Mouse (Mus musculus): ENCODE data around the gene Psd.

Gene Psd

GRCm38 (mm10) chr19:46305432-46306267 is 21.3 kb downstream of the Psd start:
- DNase-seq (ENCODE audit: low spot score) = peak; percentile 91

DNA sequence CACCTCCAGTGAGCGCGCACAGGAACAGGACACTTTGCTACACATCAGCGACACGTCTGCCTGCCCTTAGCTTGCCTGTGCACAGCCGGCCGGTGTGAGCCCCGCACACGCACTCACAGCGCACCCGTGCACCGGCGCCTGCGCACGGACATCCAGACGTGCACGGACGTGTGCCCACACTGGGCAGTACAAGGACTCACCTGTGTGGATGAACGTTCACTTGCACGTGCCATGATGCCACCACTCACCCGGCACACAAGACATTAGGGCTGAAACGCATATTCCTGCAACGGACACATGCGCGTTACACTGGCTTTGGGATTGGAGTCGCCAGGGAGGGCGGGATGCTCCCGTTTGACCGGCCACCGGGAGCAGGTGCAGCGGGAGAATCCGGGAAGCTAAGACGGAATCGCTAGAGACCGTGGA is 22.0 kb downstream of the Psd start:
- peak; percentile 65 for DNase-seq (ENCODE audit: low spot score)

DNA sequence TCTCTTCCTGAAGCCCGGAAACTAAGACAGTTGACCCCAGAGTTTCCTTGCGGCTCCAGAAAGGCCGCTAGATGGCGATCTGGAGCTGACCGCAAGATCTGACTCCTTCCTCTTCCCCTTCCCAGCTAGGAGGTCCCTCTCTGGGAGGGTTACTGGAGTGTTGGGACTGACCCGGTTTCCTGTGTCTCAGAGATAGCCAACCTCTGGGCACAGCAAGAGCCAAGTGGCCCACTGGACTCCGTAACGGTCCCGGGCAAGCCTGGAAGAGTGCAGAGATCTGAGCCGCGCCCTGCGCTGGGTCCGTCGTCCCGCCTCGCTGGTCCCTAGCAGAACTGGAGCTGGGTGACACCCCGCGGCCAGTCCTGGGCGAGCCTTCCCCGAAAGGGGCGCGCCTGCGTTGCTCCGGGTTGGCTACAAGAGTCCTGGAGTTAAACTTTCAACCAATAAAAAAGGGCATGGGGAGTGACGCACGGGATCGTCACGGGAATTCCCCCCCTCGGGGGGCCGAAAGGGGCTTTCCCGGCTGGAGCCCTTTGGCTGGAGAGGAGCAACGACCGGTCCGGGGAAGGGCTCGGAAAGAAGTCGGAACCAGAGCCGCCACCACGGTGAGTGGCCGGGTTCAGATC is 22.6 kb downstream of the Psd start, which contains the start of gene Nfkb2:
Nfkb2 (plus strand) TSS at position 105 of the 626 bp plus-strand sequence.
- peak; percentile 98 for DNase-seq (ENCODE audit: low spot score)

DNA sequence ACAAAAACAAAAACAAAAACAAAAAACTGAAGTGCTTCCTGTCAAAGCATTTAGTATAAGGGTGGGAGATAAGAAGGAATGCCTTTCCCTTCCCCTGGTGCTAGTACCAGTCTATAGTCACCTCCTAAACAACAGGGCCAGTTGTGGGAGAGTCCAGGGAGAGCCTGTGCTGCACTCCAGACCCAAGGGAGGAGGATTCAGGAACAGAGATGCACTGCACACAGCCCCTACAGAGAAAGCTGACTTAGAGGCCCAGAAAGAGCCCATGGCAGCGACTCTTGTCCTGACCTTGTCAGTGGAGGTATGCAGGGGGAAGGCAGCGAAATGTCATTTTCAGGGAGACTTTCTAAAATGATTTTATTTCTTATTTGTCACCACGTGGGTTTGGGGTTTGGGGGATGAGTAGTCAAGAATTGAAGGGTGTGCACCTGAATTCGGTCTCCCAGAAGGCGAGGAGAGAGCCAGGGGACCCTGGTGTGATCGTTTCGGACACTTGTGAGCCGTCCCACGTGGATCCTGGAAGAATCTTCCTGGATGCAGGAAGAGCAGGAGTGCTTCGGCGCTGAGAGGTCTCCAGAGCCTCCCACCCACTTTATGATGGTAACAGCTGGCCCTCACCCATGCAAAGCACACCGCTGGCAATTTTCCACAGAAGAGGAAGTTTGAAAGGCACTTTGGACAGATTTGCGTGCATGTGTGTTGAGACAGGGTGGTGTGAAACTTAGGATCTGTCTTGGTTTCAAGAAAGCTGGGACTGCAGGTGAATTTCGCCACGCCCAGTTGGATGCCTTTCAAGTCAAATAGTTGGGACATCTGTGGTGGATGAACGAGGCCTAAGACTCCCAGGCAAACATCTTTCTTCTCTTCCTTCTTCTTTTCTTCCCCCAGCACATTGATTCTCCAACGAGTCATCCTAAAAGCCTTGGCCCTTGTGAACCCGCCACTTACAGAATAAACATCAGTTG is 23.4 kb downstream of the Psd start:
- DNase-seq (ENCODE audit: low spot score) = no peak

GRCm38 (mm10) chr19:46302551-46302950 is 24.4 kb downstream of the Psd start:
- DNase-seq (ENCODE audit: low spot score) = no peak

DNA sequence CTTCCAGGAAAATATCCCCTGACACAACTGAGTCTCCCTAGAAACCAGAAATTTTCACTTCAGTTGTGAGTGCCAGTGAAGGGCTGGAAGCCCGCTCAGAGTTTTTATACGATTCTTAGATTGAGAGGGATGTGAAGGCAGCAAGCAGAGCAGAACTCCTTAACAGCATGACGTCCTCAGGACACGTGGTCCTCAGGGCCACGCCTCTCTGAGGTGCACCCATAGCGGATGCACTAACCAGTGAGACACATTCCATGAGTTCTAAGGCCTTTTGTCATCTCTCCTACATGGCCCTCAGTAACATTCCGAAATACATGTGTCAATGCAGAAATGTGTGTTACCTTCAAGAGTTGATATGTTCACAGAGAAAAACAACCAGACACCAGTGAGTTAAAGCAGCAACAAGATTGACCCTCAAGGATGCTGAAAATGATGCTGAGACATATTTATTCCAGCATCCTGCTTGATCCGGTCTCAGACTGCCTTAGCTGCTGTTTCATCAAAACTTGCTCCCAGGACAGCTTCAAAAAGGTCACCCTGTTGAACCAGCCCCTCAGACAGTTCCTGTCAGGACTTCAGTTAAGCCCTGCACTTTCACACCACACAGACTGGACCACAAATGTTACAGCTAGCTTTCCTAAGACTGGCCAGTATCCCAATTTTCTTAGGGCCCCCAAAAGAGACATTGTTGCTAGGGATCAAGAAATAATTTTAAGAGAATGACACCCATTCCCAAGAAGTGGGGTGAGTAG is 26.5 kb downstream of the Psd start:
- no peak for DNase-seq (ENCODE audit: low spot score)

DNA sequence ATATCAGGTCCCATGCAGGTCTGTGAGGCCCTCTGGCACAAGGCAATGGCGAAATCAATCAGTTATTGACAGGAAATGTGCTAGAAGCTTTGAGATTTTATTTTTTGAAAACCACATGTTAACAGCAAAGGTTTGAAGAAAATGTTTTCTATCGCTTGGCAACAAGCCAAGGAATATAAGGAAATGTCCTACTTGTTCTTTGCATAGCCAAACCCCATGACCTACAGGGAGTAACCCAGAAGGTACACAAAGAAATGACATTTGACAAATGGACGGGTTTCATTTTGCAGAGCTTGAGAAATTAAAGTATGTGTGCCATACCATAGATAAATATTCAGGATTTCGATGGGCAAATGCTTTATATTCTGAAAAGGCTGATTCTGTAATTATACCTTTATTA is 30.0 kb downstream of the Psd start:
- no peak for DNase-seq (ENCODE audit: low spot score)

GRCm38 (mm10) chr19:46290535-46291105 is 36.3 kb downstream of the Psd start:
- peak; percentile 64 for DNase-seq (ENCODE audit: low spot score)

GRCm38 (mm10) chr19:46287566-46287965 is 39.4 kb downstream of the Psd start:
- DNase-seq (ENCODE audit: low spot score) = no peak

DNA sequence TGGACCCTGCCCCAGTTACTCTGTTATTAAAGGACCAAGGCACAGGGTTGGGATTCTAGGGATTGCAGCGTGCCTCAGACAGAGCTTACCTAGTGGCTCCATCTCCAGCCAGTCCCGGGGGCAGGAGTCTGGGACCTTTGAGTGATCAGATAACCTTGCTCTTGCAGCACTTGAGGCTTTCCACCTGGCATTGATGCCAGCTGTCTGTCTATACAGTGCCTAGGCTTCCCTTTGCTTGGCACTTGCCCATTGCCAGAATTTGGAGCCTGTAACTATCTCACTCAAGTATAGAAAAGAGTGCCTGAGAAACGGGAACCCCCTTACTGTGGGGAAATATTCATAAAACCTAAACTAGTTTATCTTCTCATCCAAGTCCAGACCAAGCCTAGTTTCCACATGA is 40.0 kb downstream of the Psd start:
- no peak for DNase-seq (ENCODE audit: low spot score)

DNA sequence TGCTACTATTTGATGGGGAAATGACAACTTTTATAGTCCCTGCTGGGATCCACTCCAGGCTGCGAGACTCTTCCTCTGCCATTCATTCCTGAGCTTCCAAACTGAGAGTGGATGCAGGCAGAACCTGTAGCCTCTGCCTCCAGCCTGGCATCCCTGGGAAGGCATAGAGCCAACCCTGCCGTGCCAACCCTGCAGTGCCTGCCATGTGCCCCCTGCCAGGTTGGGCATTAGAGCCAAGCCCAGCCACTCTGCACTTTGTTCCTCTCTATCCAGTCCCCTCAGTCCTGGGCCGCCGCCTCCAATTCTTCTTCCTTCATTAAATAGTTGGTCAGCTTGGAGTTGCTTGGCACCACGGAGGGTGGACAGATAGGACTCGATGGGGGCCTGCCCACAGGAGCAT is 40.9 kb downstream of the Psd start:
- no peak for DNase-seq (ENCODE audit: low spot score)

DNA sequence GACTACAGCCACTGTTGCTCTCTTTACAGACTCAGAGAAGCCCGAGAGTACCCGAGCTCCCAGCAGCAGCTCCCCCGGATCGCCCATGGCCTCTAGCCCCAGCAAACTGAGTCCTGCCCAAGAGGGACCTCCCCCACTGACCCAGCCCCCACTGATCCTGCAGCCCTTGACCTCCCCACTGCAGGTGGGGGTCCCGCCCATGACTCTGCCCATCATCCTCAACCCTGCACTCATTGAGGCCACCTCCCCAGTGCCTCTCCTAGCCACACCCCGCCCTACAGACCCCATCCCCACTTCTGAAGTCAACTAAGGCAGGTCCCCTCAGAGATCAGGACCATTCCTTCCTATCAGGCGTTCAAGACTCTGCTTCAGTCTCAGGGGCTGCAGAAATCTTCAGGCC is 41.3 kb downstream of the Psd start:
- no peak for DNase-seq (ENCODE audit: low spot score)

- no peak for DNase-seq (ENCODE audit: low spot score)
Observed at GRCm38 (mm10) chr19:46284686-46285085, 42.3 kb downstream of the Psd start.

DNA sequence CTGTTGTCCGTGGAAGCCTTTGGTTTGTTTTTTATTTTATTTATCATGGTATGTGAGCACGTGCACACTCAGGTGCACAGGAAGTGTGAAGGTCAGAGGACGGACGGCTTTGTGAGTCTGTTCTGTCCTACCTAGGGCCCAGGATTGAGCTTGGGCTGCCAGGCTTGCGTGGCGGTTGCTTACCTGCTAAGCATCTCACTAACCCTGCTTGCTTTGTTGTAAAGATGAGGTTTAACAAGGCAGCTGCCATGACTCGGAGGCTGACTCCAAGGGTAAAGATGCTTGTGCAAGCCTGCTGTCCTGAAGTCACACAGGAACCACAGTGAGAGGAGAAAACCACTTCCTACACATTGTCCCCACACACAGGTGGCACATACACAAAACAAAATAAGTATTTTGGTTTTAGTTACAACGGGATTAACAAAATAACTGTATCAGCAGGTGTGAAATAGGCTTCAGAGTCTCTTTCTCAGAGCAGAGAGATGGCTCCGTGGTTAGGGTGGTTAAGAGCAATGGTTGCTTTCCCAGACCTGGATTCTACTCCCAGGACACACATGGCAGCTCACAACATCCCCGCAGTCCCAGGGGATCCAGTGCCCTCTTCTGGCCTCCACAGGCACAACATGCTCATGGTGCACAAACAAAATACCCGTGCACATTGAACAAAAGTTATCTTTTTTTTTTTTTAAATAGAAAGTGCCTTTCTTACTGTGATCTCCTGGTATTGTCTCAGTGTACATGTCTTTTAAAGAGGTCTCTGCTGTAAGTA is 44.7 kb downstream of the Psd start:
- no peak for DNase-seq (ENCODE audit: low spot score)

DNA sequence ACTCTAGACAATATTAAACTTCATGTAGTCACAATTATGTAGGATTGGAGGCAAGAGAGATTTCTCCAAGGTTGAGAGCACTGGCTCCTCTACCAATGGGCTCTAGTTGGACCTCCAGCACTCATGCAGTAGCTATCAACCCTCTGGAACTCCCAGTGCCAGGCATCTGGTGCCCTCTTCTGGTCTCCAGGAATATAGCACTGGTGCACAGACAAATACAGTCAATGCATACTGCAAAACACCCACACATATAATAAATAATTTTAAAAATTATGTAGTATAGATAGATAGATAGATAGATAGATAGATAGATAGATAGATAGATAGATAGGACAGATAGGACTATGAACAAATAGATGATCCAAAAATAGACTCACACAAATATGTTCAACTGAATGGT is 51.6 kb downstream of the Psd start:
- peak; percentile 29 for DNase-seq (ENCODE audit: low spot score)

- peak; percentile 24 for DNase-seq (ENCODE audit: low spot score)
Observed at GRCm38 (mm10) chr19:46264762-46265161, 62.2 kb downstream of the Psd start.
